Comparison of ENCODE assay signal across 8 mouse cellular contexts in genomic region chr19:59346325-59346724, GRCm38 (mm10). TPM values are rescaled to one million over a fixed set of nuclear protein-coding genes. Genes with fewer than 3 reads are reported as not detected.
A peak's percentile ranks its signal among the peaks of the same experiment; 100 is the strongest.
DNase-seq lines count a peak whose midpoint lies in the region; ATAC-seq and TF ChIP-seq lines count a peak whose summit lies in the region.

No protein-coding gene starts in this region.

- DNase-seq in layer of hippocampus, adult 2 months (ENCODE audit: low spot score in 2 of 2): no peak
- DNase-seq in layer of hippocampus, postnatal 10 days (ENCODE audit: low spot score in 2 of 2): no peak
- no peak for DNase-seq in embryonic facial prominence, embryonic 10.5 days (ENCODE audit: low spot score)
- DNase-seq in midbrain, postnatal 0 days (ENCODE audit: low spot score): no peak
- no peak for DNase-seq in kidney, postnatal 36 days
- no peak for DNase-seq in urinary bladder, postnatal 10 days (ENCODE audit: low spot score)

- ATAC-seq in hindbrain, embryonic 16.5 days: peak; percentile 14
- peak; percentile 9 for ATAC-seq in midbrain, postnatal 0 days (ENCODE audit: low FRiP score)
- no peak for ATAC-seq in megakaryocyte-erythroid progenitor cell, adult 5-6 weeks (replicated peaks; ENCODE audit: low FRiP score, low TSS enrichment, poor library complexity, severe bottlenecking)

- H3K9ac ChIP-seq in hindbrain, embryonic 16.5 days (ENCODE audit: low read depth, low read length): peak overlapping the region; percentile 95
- peak overlapping the region; percentile 83 for H3K9ac ChIP-seq in midbrain, postnatal 0 days (replicated peaks; ENCODE audit: low read length, poor library complexity, severe bottlenecking)

- peak overlapping the region; percentile 96 for H3K27ac ChIP-seq in layer of hippocampus, adult 2 months
- peak overlapping the region; percentile 97 for H3K27ac ChIP-seq in embryonic facial prominence, embryonic 10.5 days (replicated peaks)
- peak overlapping the region; percentile 97 for H3K27ac ChIP-seq in hindbrain, embryonic 16.5 days (ENCODE audit: low read depth, low read length)
- H3K27ac ChIP-seq in midbrain, postnatal 0 days (ENCODE audit: low read depth, low read length): peak overlapping the region; percentile 90

- H3K36me3 ChIP-seq in embryonic facial prominence, embryonic 10.5 days (replicated peaks): no peaks in the 10 kb centered on the region
- no peaks in the 10 kb centered on the region for H3K36me3 ChIP-seq in hindbrain, embryonic 16.5 days (ENCODE audit: control insufficient read depth, insufficient read depth, low read length)
- H3K36me3 ChIP-seq in midbrain, postnatal 0 days (ENCODE audit: insufficient read depth, low read length): no peaks in the 10 kb centered on the region

- no peaks in the 10 kb centered on the region for H3K9me3 ChIP-seq in embryonic facial prominence, embryonic 10.5 days
- H3K9me3 ChIP-seq in hindbrain, embryonic 16.5 days (ENCODE audit: control insufficient read depth, low read length): no peaks in the 10 kb centered on the region
- H3K9me3 ChIP-seq in midbrain, postnatal 0 days (ENCODE audit: low read length): no peaks in the 10 kb centered on the region

- peaks cover 51% of the 10 kb centered on the region for H3K4me1 ChIP-seq in embryonic facial prominence, embryonic 10.5 days
- peaks cover 20% of the 10 kb centered on the region for H3K4me1 ChIP-seq in hindbrain, embryonic 16.5 days (ENCODE audit: control insufficient read depth, insufficient read depth, low read depth, low read length)
- H3K4me1 ChIP-seq in midbrain, postnatal 0 days (ENCODE audit: insufficient read depth, low read length): peaks cover 8% of the 10 kb centered on the region; the same call in 1 of the 2 replicates

- peak overlapping the region; percentile 90 for H3K4me3 ChIP-seq in layer of hippocampus, adult 2 months
- H3K4me3 ChIP-seq in embryonic facial prominence, embryonic 10.5 days: peak overlapping the region; percentile 96
- H3K4me3 ChIP-seq in hindbrain, embryonic 16.5 days (ENCODE audit: low read length): peak overlapping the region; percentile 95
- peak overlapping the region; percentile 92 for H3K4me3 ChIP-seq in midbrain, postnatal 0 days (ENCODE audit: low read depth, low read length)

- WGBS in embryonic facial prominence, embryonic 10.5 days: 4% methylated on average over 11 of the region's 11 CpGs
- 3% methylated on average over 11 of the region's 11 CpGs for WGBS in hindbrain, embryonic 16.5 days
- 2% methylated on average over 11 of the region's 11 CpGs for WGBS in midbrain, postnatal 0 days

- H3K4me2 ChIP-seq in hindbrain, embryonic 16.5 days (ENCODE audit: low read length): peak overlapping the region; percentile 74
- peak overlapping the region; percentile 99 for H3K4me2 ChIP-seq in midbrain, postnatal 0 days (ENCODE audit: low read depth, low read length, poor library complexity, severe bottlenecking)

- no peak for TF ChIP-seq CTCF in layer of hippocampus, adult 2 months (conservative IDR thresholded peaks at IDR 0.05)
- no peak for TF ChIP-seq CTCF in midbrain, postnatal 0 days (IDR thresholded peaks at IDR 0.05)

- no peaks in the 10 kb centered on the region for H3K27me3 ChIP-seq in embryonic facial prominence, embryonic 10.5 days (replicated peaks; ENCODE audit: low read depth, poor library complexity, severe bottlenecking)
- H3K27me3 ChIP-seq in hindbrain, embryonic 16.5 days (replicated peaks; ENCODE audit: control insufficient read depth, insufficient read depth, low read length): no peaks in the 10 kb centered on the region
- no peaks in the 10 kb centered on the region for H3K27me3 ChIP-seq in midbrain, postnatal 0 days (ENCODE audit: insufficient read depth, low read length)

RNA-seq across cellular contexts. Expression of gene Pdzd8, which starts 0.7 kb away (rescaled TPM):
- total RNA-seq in layer of hippocampus, adult 2 months (2021): 10 to 100 TPM; 48.7 to 49.7 TPM
- total RNA-seq in layer of hippocampus, postnatal 10 days (2021): 10 to 100 TPM; 51.8 to 52.5 TPM
- polyA plus RNA-seq in embryonic facial prominence, embryonic 10.5 days (2016; fragmentation: Nextera tagmentation; extraction: Ambion mirVana): 9.8 and 10.7 TPM in 2 replicates
- polyA plus RNA-seq in hindbrain, embryonic 16.5 days (2015; fragmentation: Nextera tagmentation; extraction: Ambion mirVana): 8.4 and 9.4 TPM in 2 replicates
- total RNA-seq in midbrain, postnatal 0 days (2014; rRNA removed): 48.8 and 56.3 TPM in 2 replicates
- polyA plus RNA-seq in midbrain, postnatal 0 days (2015; fragmentation: Nextera tagmentation; extraction: Ambion mirVana): 8.8 and 11.3 TPM in 2 replicates
- 31.9 and 35.1 TPM in 2 replicates for total RNA-seq in megakaryocyte-erythroid progenitor cell, adult 5-6 weeks (2014; fragmentation: Nextera tagmentation)
- 35.5 and 41.3 TPM in 2 replicates for total RNA-seq in megakaryocyte-erythroid progenitor cell, adult 5-6 weeks (2017)

RNA-seq across cellular contexts. Expression of gene Rps12-ps3, which starts 24.2 kb away (rescaled TPM):
- total RNA-seq in layer of hippocampus, adult 2 months (2021): 100 to 1,000 TPM; 249 to 342 TPM
- total RNA-seq in layer of hippocampus, postnatal 10 days (2021): 100 to 1,000 TPM; 422 to 439 TPM
- polyA plus RNA-seq in embryonic facial prominence, embryonic 10.5 days (2016; fragmentation: Nextera tagmentation; extraction: Ambion mirVana): 7.5 and 33.5 TPM in 2 replicates
- polyA plus RNA-seq in hindbrain, embryonic 16.5 days (2015; fragmentation: Nextera tagmentation; extraction: Ambion mirVana): 2.1 and 9.4 TPM in 2 replicates
- 77.4 and 105 TPM in 2 replicates for total RNA-seq in midbrain, postnatal 0 days (2014; rRNA removed)
- 9.1 and 9.7 TPM in 2 replicates for polyA plus RNA-seq in midbrain, postnatal 0 days (2015; fragmentation: Nextera tagmentation; extraction: Ambion mirVana)
- total RNA-seq in megakaryocyte-erythroid progenitor cell, adult 5-6 weeks (2014; fragmentation: Nextera tagmentation): 403 and 406 TPM in 2 replicates
- total RNA-seq in megakaryocyte-erythroid progenitor cell, adult 5-6 weeks (2017): 963 and 1,109 TPM in 2 replicates
